Mouse (Mus musculus): ENCODE data around the gene Tepsin.

DNA sequence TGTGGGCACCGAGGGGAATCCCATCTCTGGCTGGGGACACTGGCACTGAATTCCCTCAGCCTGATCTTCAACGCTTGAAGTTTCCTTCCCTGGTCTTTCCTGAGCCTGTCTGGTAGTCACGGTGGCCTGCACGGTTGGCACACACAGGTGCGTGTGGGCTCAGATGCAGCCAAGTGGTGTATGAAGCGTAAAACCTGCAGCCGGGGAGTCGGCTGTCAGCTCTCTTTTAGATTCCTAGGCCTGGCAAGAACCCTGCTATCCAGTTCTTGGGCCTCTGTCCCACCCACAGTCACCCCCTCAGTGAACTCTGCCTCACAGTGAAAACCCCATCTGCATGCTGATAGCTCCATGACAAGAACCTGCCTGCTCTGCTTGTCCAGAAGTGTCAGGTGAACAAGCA lies 37.9 kb downstream of the Tepsin start:
- TF ChIP-seq POLR2A (IDR thresholded peaks at IDR 0.05; ENCODE audit: borderline replicate concordance, low read depth, low read length) (no peak), CTCF (IDR thresholded peaks at IDR 0.05; ENCODE audit: low read depth, low read length) (no peak)

Data from bone marrow macrophage, adult 2 months (primary cell).